Mouse (Mus musculus): Measurements from ENCODE around the gene Rptor. TPM values are rescaled to one million over a fixed set of nuclear protein-coding genes. Genes with fewer than 3 reads are reported as not detected.

Gene Rptor
- polyA plus RNA-seq, 1 experiment from 2014 or later = 12.7 TPM

DNA sequence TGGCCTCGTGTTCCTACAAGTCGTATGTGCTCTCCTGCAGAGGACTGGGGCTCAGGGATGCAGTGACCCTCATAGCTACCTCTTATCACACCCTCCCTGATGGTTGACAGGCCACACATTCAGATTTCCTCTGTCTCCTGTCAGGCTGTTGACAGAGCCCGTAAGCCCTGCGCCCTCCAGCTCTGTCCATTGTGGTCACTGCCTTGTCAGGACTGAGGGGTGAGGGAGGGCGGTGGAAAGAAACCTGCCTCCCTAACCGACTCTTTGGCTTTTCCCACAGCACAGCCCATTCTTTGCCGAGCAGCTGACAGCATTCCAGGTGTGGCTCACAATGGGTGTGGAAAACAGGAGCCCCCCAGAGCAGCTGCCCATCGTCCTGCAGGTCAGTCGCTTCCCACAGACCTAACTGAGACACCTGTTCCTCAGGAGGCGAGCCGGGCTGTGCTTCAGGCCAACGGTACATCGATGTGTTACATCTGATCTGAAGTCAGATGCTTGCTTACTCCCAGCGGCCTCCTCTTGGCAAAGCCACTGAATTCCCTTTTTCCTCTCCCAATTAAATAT, 214.2 kb downstream of the Rptor start:
- no peak overlapping the region for H3K4me2 ChIP-seq (replicated peaks; ENCODE audit: low read depth, low read length)
- no peak for ATAC-seq (ENCODE audit: insufficient number of reproducible peaks, insufficient read depth, low FRiP score, low read depth)
- H3K4me3 ChIP-seq (ENCODE audit: low read depth, low read length) = no peak overlapping the region
- no peaks in the 10 kb centered on the region for H3K9me3 ChIP-seq (ENCODE audit: control insufficient read depth, low read depth, low read length)
- H3K9ac ChIP-seq (replicated peaks; ENCODE audit: low read depth, low read length) = no peak overlapping the region
- no peaks in the 10 kb centered on the region for H3K4me1 ChIP-seq (ENCODE audit: control insufficient read depth, insufficient read depth, low read length)
- no peaks in the 10 kb centered on the region for H3K27me3 ChIP-seq (ENCODE audit: control insufficient read depth, insufficient read depth, low read length)
- H3K27ac ChIP-seq (ENCODE audit: low read length) = no peak overlapping the region
- H3K36me3 ChIP-seq (ENCODE audit: control insufficient read depth, insufficient read depth, low read length) = peaks cover 6% of the 10 kb centered on the region; the same call in 1 of the 2 replicates
- 75% methylated on average over 14 of the region's 14 CpGs for WGBS

DNA sequence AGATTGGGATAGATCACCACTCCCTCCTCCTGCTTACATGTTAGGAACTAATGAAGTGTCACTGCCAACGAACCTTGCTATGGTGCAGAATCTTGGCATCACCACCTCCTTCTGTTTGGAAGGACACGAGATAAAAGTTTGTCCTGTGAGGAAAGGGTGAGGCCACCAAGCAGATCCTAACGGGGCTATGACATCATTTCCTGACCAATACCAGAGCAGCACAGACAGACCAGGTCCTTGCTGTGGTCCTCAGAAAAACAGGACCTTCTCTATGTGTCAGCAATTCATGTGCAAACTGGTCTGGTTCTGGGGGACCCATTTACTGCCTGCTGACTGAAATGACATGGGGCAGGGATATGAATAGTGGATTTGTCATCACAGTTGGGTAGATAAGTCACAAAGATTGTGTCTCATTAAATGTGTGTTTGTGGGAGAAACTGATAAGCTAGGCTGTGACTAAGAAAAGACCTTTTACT, 214.7 kb downstream of the Rptor start:
- ATAC-seq (ENCODE audit: insufficient number of reproducible peaks, insufficient read depth, low FRiP score, low read depth) = no peak
- Histone ChIP-seq H3K9ac (replicated peaks; ENCODE audit: low read depth, low read length) (no peak overlapping the region), H3K27me3 (ENCODE audit: control insufficient read depth, insufficient read depth, low read length) (no peaks in the 10 kb centered on the region), H3K9me3 (ENCODE audit: control insufficient read depth, low read depth, low read length) (no peaks in the 10 kb centered on the region), H3K4me2 (replicated peaks; ENCODE audit: low read depth, low read length) (no peak overlapping the region), H3K4me3 (ENCODE audit: low read depth, low read length) (no peak overlapping the region), H3K27ac (ENCODE audit: low read length) (no peak overlapping the region), H3K4me1 (ENCODE audit: control insufficient read depth, insufficient read depth, low read length) (no peaks in the 10 kb centered on the region), H3K36me3 (ENCODE audit: control insufficient read depth, insufficient read depth, low read length) (peaks cover 3% of the 10 kb centered on the region; the same call in 1 of the 2 replicates)
- 57% methylated on average over 3 of the region's 3 CpGs for WGBS

DNA sequence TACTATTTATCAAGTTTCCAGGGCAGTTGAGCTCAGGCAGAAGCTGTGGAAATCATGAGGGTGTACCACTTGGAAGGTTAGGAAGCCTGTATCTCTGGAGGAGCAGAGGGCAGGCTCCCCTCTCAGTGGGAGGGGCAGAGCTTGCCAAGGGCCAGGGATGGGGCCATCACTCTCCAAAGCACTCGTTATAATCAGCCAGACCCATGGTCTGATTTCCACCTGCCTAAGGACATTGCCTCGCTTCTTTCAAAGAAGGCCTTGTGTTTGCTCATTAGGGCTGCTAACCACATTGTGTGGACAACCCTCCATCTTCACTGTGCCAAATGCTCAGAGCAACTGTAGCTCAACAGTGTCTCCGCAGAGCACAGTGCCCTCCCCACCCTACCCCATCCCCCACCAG, 215.2 kb downstream of the Rptor start:
- no peaks in the 10 kb centered on the region for H3K27me3 ChIP-seq (ENCODE audit: control insufficient read depth, insufficient read depth, low read length)
- no peak overlapping the region for H3K4me3 ChIP-seq (ENCODE audit: low read depth, low read length)
- H3K9me3 ChIP-seq (ENCODE audit: control insufficient read depth, low read depth, low read length) = no peaks in the 10 kb centered on the region
- H3K27ac ChIP-seq (ENCODE audit: low read length) = no peak overlapping the region
- no peak overlapping the region for H3K9ac ChIP-seq (replicated peaks; ENCODE audit: low read depth, low read length)
- no peak for ATAC-seq (ENCODE audit: insufficient number of reproducible peaks, insufficient read depth, low FRiP score, low read depth)
- no peak overlapping the region for H3K4me2 ChIP-seq (replicated peaks; ENCODE audit: low read depth, low read length)
- peaks cover under 1% of the 10 kb centered on the region for H3K36me3 ChIP-seq (ENCODE audit: control insufficient read depth, insufficient read depth, low read length)
- H3K4me1 ChIP-seq (ENCODE audit: control insufficient read depth, insufficient read depth, low read length) = no peaks in the 10 kb centered on the region
- WGBS = 61% methylated on average over 3 of the region's 3 CpGs

DNA sequence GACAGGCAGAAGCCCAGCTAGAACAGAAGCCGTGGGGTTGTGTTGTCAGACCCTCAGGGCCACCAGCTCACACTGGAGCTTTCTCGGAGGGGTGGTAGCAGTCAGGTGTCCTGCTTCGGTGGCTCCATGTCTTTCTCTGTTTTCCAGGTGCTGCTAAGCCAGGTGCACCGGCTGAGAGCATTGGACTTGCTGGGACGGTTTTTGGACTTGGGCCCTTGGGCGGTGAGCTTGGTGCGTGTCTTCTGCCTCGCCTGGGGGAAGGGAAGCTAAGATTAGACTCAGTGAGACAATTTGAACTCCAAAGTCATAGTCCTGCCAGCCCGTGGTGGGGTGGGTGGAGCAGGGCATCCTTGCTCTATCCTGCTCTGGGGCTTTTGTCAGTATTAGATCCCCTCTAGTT, 218.8 kb downstream of the Rptor start:
- Histone ChIP-seq H3K4me3 (ENCODE audit: low read depth, low read length) (no peak overlapping the region), H3K9me3 (ENCODE audit: control insufficient read depth, low read depth, low read length) (no peaks in the 10 kb centered on the region), H3K9ac (replicated peaks; ENCODE audit: low read depth, low read length) (no peak overlapping the region), H3K36me3 (ENCODE audit: control insufficient read depth, insufficient read depth, low read length) (peaks cover 5% of the 10 kb centered on the region), H3K4me2 (replicated peaks; ENCODE audit: low read depth, low read length) (no peak overlapping the region), H3K27me3 (ENCODE audit: control insufficient read depth, insufficient read depth, low read length) (no peaks in the 10 kb centered on the region), H3K27ac (ENCODE audit: low read length) (no peak overlapping the region), H3K4me1 (ENCODE audit: control insufficient read depth, insufficient read depth, low read length) (no peaks in the 10 kb centered on the region)
- ATAC-seq (ENCODE audit: insufficient number of reproducible peaks, insufficient read depth, low FRiP score, low read depth) = no peak
- 88% methylated on average over 9 of the region's 9 CpGs for whole genome bisulfite sequencing

DNA sequence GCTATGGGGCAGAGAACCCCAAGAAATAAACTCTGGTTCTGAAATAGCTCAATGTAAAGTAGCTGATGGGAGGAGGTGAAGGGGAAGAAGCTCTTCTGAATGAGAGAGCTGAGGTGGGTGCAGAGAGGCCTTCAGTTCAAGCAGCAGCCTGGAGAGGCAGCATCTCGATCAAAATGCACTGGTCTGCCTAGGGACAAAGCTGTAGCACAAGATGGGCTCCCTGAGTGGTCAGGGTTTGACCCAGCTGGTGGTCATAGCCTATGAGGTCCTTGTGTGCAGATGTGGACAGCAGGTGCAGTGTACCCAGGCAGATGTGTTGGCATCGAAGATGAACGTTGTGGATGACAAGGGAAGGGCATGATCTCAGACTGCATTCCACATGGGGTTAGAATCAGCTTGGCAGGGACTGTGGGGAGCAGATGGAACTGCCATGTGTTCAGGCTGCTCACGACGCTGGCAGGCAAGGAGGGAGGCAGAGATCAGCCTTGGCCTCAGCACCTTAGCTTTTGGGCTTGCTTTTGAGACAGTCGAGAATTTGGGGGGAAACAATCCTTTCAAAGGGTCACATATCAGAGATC, 221.5 kb downstream of the Rptor start:
- Histone ChIP-seq H3K4me1 (ENCODE audit: control insufficient read depth, insufficient read depth, low read length) (no peaks in the 10 kb centered on the region), H3K4me2 (replicated peaks; ENCODE audit: low read depth, low read length) (no peak overlapping the region), H3K27me3 (ENCODE audit: control insufficient read depth, insufficient read depth, low read length) (no peaks in the 10 kb centered on the region), H3K4me3 (ENCODE audit: low read depth, low read length) (no peak overlapping the region), H3K9me3 (ENCODE audit: control insufficient read depth, low read depth, low read length) (no peaks in the 10 kb centered on the region), H3K36me3 (ENCODE audit: control insufficient read depth, insufficient read depth, low read length) (peaks cover 5% of the 10 kb centered on the region; the same call in 1 of the 2 replicates), H3K27ac (ENCODE audit: low read length) (no peak overlapping the region), H3K9ac (replicated peaks; ENCODE audit: low read depth, low read length) (no peak overlapping the region)
- no peak for ATAC-seq (ENCODE audit: insufficient number of reproducible peaks, insufficient read depth, low FRiP score, low read depth)
- 90% methylated on average over 6 of the region's 6 CpGs for WGBS

DNA sequence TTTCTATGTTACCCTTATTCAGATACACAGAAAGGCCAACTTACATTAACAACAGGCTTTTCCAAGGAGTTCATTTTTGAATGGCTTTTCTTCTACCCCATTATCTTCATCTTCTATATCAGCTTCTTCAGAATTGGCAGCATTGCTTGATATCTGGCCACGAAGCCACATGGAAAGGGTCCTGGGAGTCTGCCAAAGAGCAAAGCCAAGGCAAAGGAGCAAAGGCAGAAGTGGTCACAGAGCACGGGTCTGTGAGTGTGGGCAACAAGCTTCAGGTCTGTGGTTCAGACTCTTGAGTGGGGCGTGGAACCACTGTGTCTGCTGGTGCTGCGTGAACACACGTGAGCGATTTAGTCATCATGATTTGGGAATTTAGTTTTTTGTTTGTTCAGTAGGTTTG, 223.1 kb downstream of the Rptor start:
- Histone ChIP-seq H3K36me3 (ENCODE audit: control insufficient read depth, insufficient read depth, low read length) (peaks cover 7% of the 10 kb centered on the region; the same call in 1 of the 2 replicates), H3K27ac (ENCODE audit: low read length) (no peak overlapping the region), H3K4me3 (ENCODE audit: low read depth, low read length) (no peak overlapping the region), H3K4me2 (replicated peaks; ENCODE audit: low read depth, low read length) (no peak overlapping the region), H3K9ac (replicated peaks; ENCODE audit: low read depth, low read length) (no peak overlapping the region), H3K27me3 (ENCODE audit: control insufficient read depth, insufficient read depth, low read length) (no peaks in the 10 kb centered on the region), H3K9me3 (ENCODE audit: control insufficient read depth, low read depth, low read length) (no peaks in the 10 kb centered on the region), H3K4me1 (ENCODE audit: control insufficient read depth, insufficient read depth, low read length) (no peaks in the 10 kb centered on the region)
- no peak for ATAC-seq (ENCODE audit: insufficient number of reproducible peaks, insufficient read depth, low FRiP score, low read depth)
- 94% methylated on average over 6 of the region's 6 CpGs for WGBS

DNA sequence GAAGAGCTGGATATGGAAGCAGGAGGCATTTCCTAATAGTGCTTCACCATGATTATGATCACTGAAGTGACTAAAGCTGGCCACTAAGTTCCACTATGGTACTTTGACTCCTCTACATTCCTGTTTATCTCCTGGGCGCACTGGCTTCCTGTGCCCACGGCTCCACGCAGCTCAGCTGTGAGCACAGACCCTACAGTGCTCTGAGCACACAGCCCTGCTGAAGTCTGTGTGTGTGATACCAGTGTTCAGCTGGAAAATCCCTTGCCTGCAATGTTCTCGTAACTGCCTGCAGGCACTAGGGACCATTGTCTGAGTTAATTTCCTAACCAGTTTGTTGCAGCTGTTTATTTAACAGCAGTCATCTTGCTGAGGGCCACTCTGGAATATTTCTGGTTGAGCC, 223.5 kb downstream of the Rptor start:
- Histone ChIP-seq H3K36me3 (ENCODE audit: control insufficient read depth, insufficient read depth, low read length) (peaks cover 11% of the 10 kb centered on the region; the same call in 1 of the 2 replicates), H3K9me3 (ENCODE audit: control insufficient read depth, low read depth, low read length) (no peaks in the 10 kb centered on the region), H3K9ac (replicated peaks; ENCODE audit: low read depth, low read length) (no peak overlapping the region), H3K4me3 (ENCODE audit: low read depth, low read length) (no peak overlapping the region), H3K4me1 (ENCODE audit: control insufficient read depth, insufficient read depth, low read length) (no peaks in the 10 kb centered on the region), H3K4me2 (replicated peaks; ENCODE audit: low read depth, low read length) (no peak overlapping the region), H3K27ac (ENCODE audit: low read length) (no peak overlapping the region), H3K27me3 (ENCODE audit: control insufficient read depth, insufficient read depth, low read length) (no peaks in the 10 kb centered on the region)
- ATAC-seq (ENCODE audit: insufficient number of reproducible peaks, insufficient read depth, low FRiP score, low read depth) = no peak
- WGBS = 89% methylated on average over 4 of the region's 4 CpGs

DNA sequence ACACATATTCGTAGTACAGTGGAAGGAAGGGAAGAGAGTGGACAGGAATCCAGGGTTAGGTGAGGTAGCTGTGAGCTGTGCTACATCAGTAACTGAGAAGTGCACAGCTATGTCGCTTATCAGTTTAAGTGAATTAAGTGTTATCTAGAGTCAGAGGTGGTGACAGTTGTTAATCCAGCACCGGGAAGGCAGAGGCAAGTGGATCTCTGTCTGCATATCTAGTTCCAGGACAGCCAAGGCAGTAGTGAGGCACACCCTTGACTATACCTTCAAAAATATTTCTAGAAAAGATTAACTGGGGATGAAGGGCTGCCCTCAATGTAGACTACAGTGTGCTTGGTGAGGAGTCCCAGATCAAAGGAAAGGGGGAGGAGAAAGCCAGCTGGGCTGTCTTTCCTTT, 226.4 kb downstream of the Rptor start:
- Histone ChIP-seq H3K4me1 (ENCODE audit: control insufficient read depth, insufficient read depth, low read length) (peaks cover under 1% of the 10 kb centered on the region; the same call in 1 of the 2 replicates), H3K27me3 (ENCODE audit: control insufficient read depth, insufficient read depth, low read length) (no peaks in the 10 kb centered on the region), H3K9ac (replicated peaks; ENCODE audit: low read depth, low read length) (no peak overlapping the region), H3K27ac (ENCODE audit: low read length) (no peak overlapping the region), H3K4me3 (ENCODE audit: low read depth, low read length) (no peak overlapping the region), H3K9me3 (ENCODE audit: control insufficient read depth, low read depth, low read length) (no peaks in the 10 kb centered on the region), H3K36me3 (ENCODE audit: control insufficient read depth, insufficient read depth, low read length) (peaks cover 7% of the 10 kb centered on the region; the same call in 1 of the 2 replicates), H3K4me2 (replicated peaks; ENCODE audit: low read depth, low read length) (no peak overlapping the region)
- WGBS = 80% methylated on average over 3 of the region's 3 CpGs
- no peak for ATAC-seq (ENCODE audit: insufficient number of reproducible peaks, insufficient read depth, low FRiP score, low read depth)
